Mouse (Mus musculus) CH12.LX (cell line): ENCODE results near the gene Elp4. TPM values are rescaled to one million over a fixed set of nuclear protein-coding genes. Genes with fewer than 3 reads are reported as not detected.

Experiments used
- DNase-seq: peaks from one replicate; pipeline ENCODE4 v3.0.0-alpha.2; 2013; ENCODE audit errors: extremely low read depth
- H3K27ac ChIP-seq: 2 replicates; pipeline ENCODE4 v1.5.1; 2012; ENCODE audit warnings: low read depth, mild to moderate bottlenecking, control low read depth, moderate library complexity; ENCODE audit not compliant: insufficient read depth
- H3K27me3 ChIP-seq: replicated peaks from 2 replicates; pipeline ENCODE3; 2012; ENCODE audit warnings: inconsistent platforms
- H3K36me3 ChIP-seq, 2 experiments: replicated peaks in 1 of 2; 2 replicates each; pipeline versions ENCODE3 to v1.6.1; 2012; ENCODE audit warnings: inconsistent platforms in 1 of 2, low read length in 1 of 2, mild to moderate bottlenecking in 1 of 2, mixed read lengths in 1 of 2, moderate library complexity in 1 of 2; ENCODE audit not compliant: control insufficient read depth in 1 of 2, insufficient read depth in 1 of 2
- H3K4me1 ChIP-seq, 2 experiments: 2 replicates each; pipeline ENCODE4 v1.6.1; 2012; ENCODE audit warnings: inconsistent platforms in 1 of 2, moderate library complexity in 1 of 2; ENCODE audit not compliant: insufficient read depth in 2 of 2, control insufficient read depth in 1 of 2
- H3K4me2 ChIP-seq: 2 replicates; pipeline ENCODE4 v1.6.1; 2012; ENCODE audit warnings: low read depth, mild to moderate bottlenecking, control low read depth; ENCODE audit not compliant: poor library complexity, insufficient read depth, severe bottlenecking
- H3K4me3 ChIP-seq, 3 experiments: fragments of 150-350 bp in 1 of 3; sonication (generic) in 1 of 3; replicated peaks in 1 of 3; 2 replicates each; pipeline versions ENCODE3 to v1.5.1; 2011 to 2012; ENCODE audit warnings: low read depth in 2 of 3, low read length in 2 of 3, mild to moderate bottlenecking in 2 of 3, moderate library complexity in 2 of 3, control low read depth in 1 of 3, improper control_type of control experiment in 1 of 3, inconsistent platforms in 1 of 3, mixed read lengths in 1 of 3; ENCODE audit not compliant: poor library complexity in 1 of 3
- H3K79me2 ChIP-seq: replicated peaks from 2 replicates; pipeline ENCODE4 v1.6.1; 2012; ENCODE audit warnings: mild to moderate bottlenecking, moderate library complexity; ENCODE audit not compliant: control insufficient read depth, poor library complexity, insufficient read depth, severe bottlenecking; ENCODE audit errors: extremely low read depth
- H3K9ac ChIP-seq: 2 replicates; pipeline ENCODE4 v1.6.1; 2012; ENCODE audit warnings: low read depth, mild to moderate bottlenecking, control low read depth, moderate library complexity; ENCODE audit not compliant: insufficient read depth
- H3K9me3 ChIP-seq: replicated peaks from 2 replicates; pipeline ENCODE3; 2012; ENCODE audit warnings: low read length, inconsistent platforms, mixed read lengths
- BHLHE40 ChIP-seq: IDR thresholded peaks from 2 replicates; pipeline ENCODE4 v1.6.1; 2011; ENCODE audit warnings: mild to moderate bottlenecking, low read depth, low read length, improper control_type of control experiment
- CTCF ChIP-seq, 2 experiments: IDR thresholded peaks in 1 of 2; conservative IDR thresholded peaks in 1 of 2; 2 replicates each; pipeline ENCODE4 v1.5.1; 2011 to 2012; ENCODE audit warnings: low read depth in 2 of 2, low read length in 2 of 2, improper control_type of control experiment in 1 of 2, inconsistent platforms in 1 of 2, mild to moderate bottlenecking in 1 of 2, moderate library complexity in 1 of 2
- E2F4 ChIP-seq: IDR thresholded peaks from 2 replicates; pipeline ENCODE4 v1.6.1; 2011; ENCODE audit warnings: low read depth, low read length, improper control_type of control experiment; ENCODE audit not compliant: insufficient replicate concordance
- EP300 ChIP-seq: IDR thresholded peaks from 2 replicates; pipeline ENCODE4 v1.6.1; 2011; ENCODE audit warnings: low read length, improper control_type of control experiment
- HCFC1 ChIP-seq: IDR thresholded peaks from 2 replicates; pipeline ENCODE4 v1.6.1; 2012; ENCODE audit warnings: low read depth, mild to moderate bottlenecking, inconsistent platforms, low read length, improper control_type of control experiment
- IRF4 ChIP-seq: IDR thresholded peaks from 2 replicates; pipeline ENCODE4 v1.6.1; 2014; ENCODE audit warnings: low read depth, mild to moderate bottlenecking, inconsistent platforms, low read length, improper control_type of control experiment
- JUN ChIP-seq: IDR thresholded peaks from 2 replicates; pipeline ENCODE4 v1.6.1; 2011; ENCODE audit warnings: low read depth, mild to moderate bottlenecking, low read length, improper control_type of control experiment, moderate library complexity; ENCODE audit not compliant: insufficient read depth
- MEF2A ChIP-seq: IDR thresholded peaks from 2 replicates; pipeline ENCODE4 v1.6.1; 2014; ENCODE audit warnings: low read depth, mild to moderate bottlenecking, inconsistent platforms, low read length, improper control_type of control experiment, borderline replicate concordance
- MYC ChIP-seq: IDR thresholded peaks from 2 replicates; pipeline ENCODE4 v1.6.1; 2011; ENCODE audit warnings: low read depth, mild to moderate bottlenecking, improper control_type of control experiment, low read length
- NRF1 ChIP-seq: IDR thresholded peaks from 2 replicates; pipeline ENCODE4 v1.6.1; 2014; ENCODE audit warnings: low read depth, mild to moderate bottlenecking, inconsistent platforms, low read length, improper control_type of control experiment, moderate library complexity
- PAX5 ChIP-seq: IDR thresholded peaks from 2 replicates; pipeline ENCODE4 v1.6.1; 2012; ENCODE audit warnings: low read length, inconsistent platforms, mixed read lengths
- POLR2A ChIP-seq: IDR thresholded peaks from 2 replicates; pipeline ENCODE4 v1.6.1; 2011; ENCODE audit warnings: low read depth, mild to moderate bottlenecking, improper control_type of control experiment, low read length
- POLR2AphosphoS2 ChIP-seq: IDR thresholded peaks from 2 replicates; pipeline ENCODE4 v1.6.1; 2011; ENCODE audit warnings: low read depth, low read length, improper control_type of control experiment
- SIN3A ChIP-seq: IDR thresholded peaks from 2 replicates; pipeline ENCODE4 v1.6.1; 2012; ENCODE audit warnings: low read length, improper control_type of control experiment, inconsistent platforms
- SMC3 ChIP-seq: IDR thresholded peaks from 2 replicates; pipeline ENCODE4 v1.6.1; 2011; ENCODE audit warnings: low read depth, low read length, improper control_type of control experiment
- TCF12 ChIP-seq: IDR thresholded peaks from 2 replicates; pipeline ENCODE4 v1.6.1; 2014; ENCODE audit warnings: low read depth, mild to moderate bottlenecking, inconsistent platforms, low read length, improper control_type of control experiment
- USF2 ChIP-seq: conservative IDR thresholded peaks from 2 replicates; pipeline ENCODE4 v1.6.1; 2011; ENCODE audit warnings: low read depth, low read length, improper control_type of control experiment
- ZKSCAN1 ChIP-seq: IDR thresholded peaks from 2 replicates; pipeline ENCODE4 v1.6.1; 2012; ENCODE audit warnings: low read depth, inconsistent platforms, low read length, improper control_type of control experiment, borderline replicate concordance
- ZNF384 ChIP-seq: IDR thresholded peaks from 2 replicates; pipeline ENCODE4 v1.6.1; 2012; ENCODE audit warnings: low read depth, low read length, improper control_type of control experiment, inconsistent platforms
- dilution Hi-C: fragments of 300-500 bp; cut with MboI; formaldehyde crosslinking; loops from 2 replicates; pipeline ENCODE4 v1.14.3; 2020; ENCODE audit warnings: low sequenced_read_pairs; ENCODE audit not compliant: extremely low pct_unique_long_range_greater_than_20kb, extremely low pct_ligation_motif_present
- in situ Hi-C: fragments of 300-500 bp; cut with MboI; formaldehyde crosslinking; loops from 3 replicates; pipeline ENCODE4 v1.14.3; 2019; ENCODE audit warnings: low sequenced_read_pairs, low pct_ligation_motif_present, low pct_unique_long_range_greater_than_20kb, mixed read lengths
- polyA plus RNA-seq: library from polyadenylated mRNA; unstranded; fragments of >175 nt; gene quantifications from 2 replicates; pipeline ENCODE4 v1.2.1, GENCODE M21; 2012; ENCODE audit warnings: low read depth; ENCODE audit not compliant: insufficient read length
- total RNA-seq, 2 experiments: library from RNA; depleted of rRNA; stranded (reverse); fragments of 300-350 nt in 1 of 2; fragments of >200 nt in 1 of 2; gene quantifications; 2 replicates each; pipeline ENCODE4 v1.2.3; 2012 to 2014

Elp4 gene
- total and polyA plus RNA-seq, 3 experiments: 11.6 to 31.2 (median 21.3) TPM

DNA sequence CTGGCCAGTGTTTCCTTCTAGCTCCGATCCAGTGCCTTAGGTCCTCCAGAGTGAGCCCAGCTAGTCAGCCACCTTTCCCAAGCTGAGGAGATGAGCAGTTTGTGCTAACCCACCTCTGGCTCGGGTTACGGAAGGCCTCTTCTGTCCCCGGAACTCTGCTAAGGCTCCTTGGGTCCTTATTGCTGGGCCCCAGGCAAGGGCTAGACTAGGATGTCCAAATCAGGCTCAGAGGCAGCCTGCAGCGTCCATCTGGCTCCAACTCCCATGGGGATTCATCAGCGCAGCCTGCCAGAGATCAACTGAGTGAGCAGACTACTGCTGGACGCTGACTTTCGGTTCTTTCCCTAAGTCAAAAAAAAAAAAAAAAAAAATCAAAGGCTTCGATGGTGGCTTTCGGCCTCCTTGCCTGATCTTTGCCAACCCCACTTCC lies 230.7 kb downstream of the Elp4 start:
- Histone ChIP-seq H3K9ac (no peak overlapping the region), H3K79me2 (no peaks in the 10 kb centered on the region), H3K27me3 (peaks cover 84% of the 10 kb centered on the region), H3K4me1 (peaks cover 2 to 10% of the 10 kb centered on the region in 2 experiments; a peak in 2 of 4 replicates), H3K27ac (no peak overlapping the region), H3K4me3 (no peak overlapping the region), H3K9me3 (peaks cover 13% of the 10 kb centered on the region), H3K4me2 (no peak overlapping the region), H3K36me3 (no peaks in the 10 kb centered on the region)
- dilution Hi-C loops (no loop called here), in situ Hi-C loops (no loop called here)
- TF ChIP-seq MYC (no peak), PAX5 (no peak), NRF1 (no peak), TCF12 (no peak), JUN (no peak), SMC3 (no peak), CTCF (conservative IDR thresholded peaks at IDR 0.05 in 1 of 2, IDR thresholded peaks at IDR 0.05 in 1 of 2; ENCODE audit: low read depth in 2 of 2, low read length in 2 of 2) (no peak), POLR2A (no peak), HCFC1 (no peak), SIN3A (no peak), IRF4 (no peak), ZKSCAN1 (no peak)
- no peak for DNase-seq

DNA sequence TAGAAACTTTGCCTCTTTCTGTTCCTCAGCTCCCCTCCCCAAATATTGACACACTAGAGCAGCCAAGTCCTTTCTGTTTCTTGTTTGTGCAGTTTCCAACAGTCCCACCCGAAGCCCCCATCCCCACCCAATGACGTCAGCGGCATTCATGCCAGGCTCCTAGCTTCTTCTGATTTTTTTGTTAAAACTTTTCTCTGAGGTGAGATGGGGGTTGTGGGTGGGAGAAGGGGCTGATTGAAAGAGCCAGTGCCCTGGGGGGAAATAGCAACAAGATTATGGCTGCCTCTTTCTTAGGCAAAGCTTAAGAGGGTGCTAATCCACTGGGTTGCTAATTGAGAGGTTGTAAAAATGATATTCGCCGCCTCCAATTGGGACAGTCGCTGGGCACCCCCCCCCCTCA lies 231.3 kb downstream of the Elp4 start:
- in situ Hi-C loops: no loop called here
- Histone ChIP-seq H3K27ac (no peak overlapping the region), H3K4me3 (no peak overlapping the region), H3K9ac (no peak overlapping the region), H3K9me3 (peaks cover 13% of the 10 kb centered on the region), H3K4me2 (no peak overlapping the region), H3K36me3 (no peaks in the 10 kb centered on the region), H3K79me2 (no peaks in the 10 kb centered on the region), H3K27me3 (peaks cover 88% of the 10 kb centered on the region), H3K4me1 (peaks cover 2 to 10% of the 10 kb centered on the region in 2 experiments; a peak in 2 of 4 replicates)
- no peak for DNase-seq
- TF ChIP-seq ZNF384 (no peak), EP300 (no peak), BHLHE40 (no peak), MYC (no peak), E2F4 (no peak), POLR2AphosphoS2 (no peak), USF2 (no peak), MEF2A (no peak)
- dilution Hi-C loops: no loop called here
